Mouse (Mus musculus): ENCODE data around the gene Gins2. TPM values are rescaled to one million over a fixed set of nuclear protein-coding genes. Genes with fewer than 3 reads are reported as not detected.
A peak's percentile ranks its signal among the peaks of the same experiment; 100 is the strongest.

The Gins2 gene
- polyA plus RNA-seq, 1 experiment from 2014 or later = 111 TPM

DNA sequence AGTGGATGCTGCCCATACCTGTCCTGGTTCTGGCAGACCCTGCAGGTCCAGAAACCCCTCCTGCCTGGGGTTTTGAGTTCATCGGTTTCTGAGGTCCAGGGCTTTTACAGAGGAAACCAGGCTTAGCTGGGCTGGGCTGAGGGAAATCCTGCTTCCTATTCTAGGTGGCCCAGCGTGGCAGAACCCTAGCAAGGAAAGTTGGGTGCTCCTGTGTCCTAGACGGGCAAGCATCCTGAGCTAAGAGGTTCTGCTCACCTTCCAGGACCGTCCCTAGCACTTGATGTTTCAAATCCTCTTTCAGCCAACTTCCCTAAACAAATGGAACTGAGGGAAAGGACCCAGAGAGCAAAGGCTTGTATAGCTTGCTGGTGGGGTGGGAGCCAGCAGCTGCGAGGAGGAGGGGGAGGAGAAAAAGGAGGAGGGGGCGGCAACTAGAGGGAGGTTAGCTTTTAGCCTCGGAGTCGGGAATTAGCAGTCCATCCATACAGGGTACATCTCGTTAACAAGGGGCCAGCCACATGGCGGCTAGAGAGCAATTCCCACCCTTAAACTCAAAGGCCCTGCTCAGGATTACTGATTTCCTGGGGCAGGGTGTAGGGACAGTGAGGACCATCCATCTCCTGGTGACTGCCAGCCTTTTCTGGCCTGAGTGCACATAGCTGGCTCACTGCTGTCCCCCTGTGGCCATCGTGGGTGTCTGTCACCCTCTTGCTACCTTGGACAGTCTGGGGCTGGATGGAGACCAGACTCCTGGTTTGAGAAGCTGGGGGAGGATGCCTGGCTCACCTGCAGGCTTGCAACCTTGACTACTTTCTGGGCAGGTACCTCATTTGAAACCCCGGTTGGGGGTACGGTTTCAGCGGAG is 54.4 kb downstream of the Gins2 start:
- Histone ChIP-seq H3K9ac (replicated peaks) (0 out of 2 replicates have a peak overlapping the region, but pooled peaks have one; percentile 23), H3K27ac (peak overlapping the region; percentile 51), H3K27me3 (peaks cover 21% of the 10 kb centered on the region), H3K36me3 (no peaks in the 10 kb centered on the region), H3K4me2 (peak overlapping the region; percentile 8), H3K9me3 (no peaks in the 10 kb centered on the region), H3K4me3 (replicated peaks) (no peak overlapping the region), H3K4me1 (replicated peaks) (peaks cover 88% of the 10 kb centered on the region)
- peak; percentile 34; the same call in 1 of the 2 replicates for ATAC-seq (ENCODE audit: insufficient number of reproducible peaks, insufficient read depth, low FRiP score, low TSS enrichment, low read depth)
- WGBS = 5% methylated on average over 14 of the region's 14 CpGs

GRCm38 (mm10) chr8:120534080-120534479 is 55.0 kb downstream of the Gins2 start:
- Histone ChIP-seq H3K4me3 (replicated peaks) (no peak overlapping the region), H3K27me3 (peaks cover 21% of the 10 kb centered on the region), H3K9ac (replicated peaks) (0 out of 2 replicates have a peak overlapping the region, but pooled peaks have one; percentile 23), H3K27ac (no peak overlapping the region), H3K36me3 (no peaks in the 10 kb centered on the region), H3K9me3 (no peaks in the 10 kb centered on the region), H3K4me1 (replicated peaks) (peaks cover 86% of the 10 kb centered on the region), H3K4me2 (peak overlapping the region; percentile 8; the same call in 1 of the 2 replicates)
- WGBS = 33% methylated on average over 8 of the region's 8 CpGs
- no peak for ATAC-seq (ENCODE audit: insufficient number of reproducible peaks, insufficient read depth, low FRiP score, low TSS enrichment, low read depth)

- H3K27ac ChIP-seq = peak overlapping the region; percentile 79
- no peak for ATAC-seq (ENCODE audit: insufficient number of reproducible peaks, insufficient read depth, low FRiP score, low TSS enrichment, low read depth)
- peaks cover 86% of the 10 kb centered on the region for H3K4me1 ChIP-seq (replicated peaks)
- H3K36me3 ChIP-seq = no peaks in the 10 kb centered on the region
- H3K9me3 ChIP-seq = no peaks in the 10 kb centered on the region
- peak overlapping the region; percentile 55 for H3K4me2 ChIP-seq
- H3K27me3 ChIP-seq = peaks cover 22% of the 10 kb centered on the region
- no peak overlapping the region for H3K4me3 ChIP-seq (replicated peaks)
- WGBS = 23% methylated on average over 3 of the region's 3 CpGs
- H3K9ac ChIP-seq (replicated peaks) = no peak overlapping the region
Observed at GRCm38 (mm10) chr8:120533380-120533779, 55.7 kb downstream of the Gins2 start.

- Histone ChIP-seq H3K4me2 (peak overlapping the region; percentile 55), H3K9me3 (no peaks in the 10 kb centered on the region), H3K27me3 (peaks cover 28% of the 10 kb centered on the region), H3K27ac (peak overlapping the region; percentile 79), H3K9ac (replicated peaks) (no peak overlapping the region; the same call in 1 of the 2 replicates), H3K4me3 (replicated peaks) (peak overlapping the region; percentile 19; the same call in 1 of the 2 replicates), H3K36me3 (no peaks in the 10 kb centered on the region), H3K4me1 (replicated peaks) (peaks cover 86% of the 10 kb centered on the region)
- 0 out of 2 replicates have a peak, but pooled peaks have one; percentile 16 for ATAC-seq (ENCODE audit: insufficient number of reproducible peaks, insufficient read depth, low FRiP score, low TSS enrichment, low read depth)
- WGBS = under 1% methylated on average over 28 of the region's 29 CpGs
Observed at GRCm38 (mm10) chr8:120532517-120533215, 56.4 kb downstream of the Gins2 start.

DNA sequence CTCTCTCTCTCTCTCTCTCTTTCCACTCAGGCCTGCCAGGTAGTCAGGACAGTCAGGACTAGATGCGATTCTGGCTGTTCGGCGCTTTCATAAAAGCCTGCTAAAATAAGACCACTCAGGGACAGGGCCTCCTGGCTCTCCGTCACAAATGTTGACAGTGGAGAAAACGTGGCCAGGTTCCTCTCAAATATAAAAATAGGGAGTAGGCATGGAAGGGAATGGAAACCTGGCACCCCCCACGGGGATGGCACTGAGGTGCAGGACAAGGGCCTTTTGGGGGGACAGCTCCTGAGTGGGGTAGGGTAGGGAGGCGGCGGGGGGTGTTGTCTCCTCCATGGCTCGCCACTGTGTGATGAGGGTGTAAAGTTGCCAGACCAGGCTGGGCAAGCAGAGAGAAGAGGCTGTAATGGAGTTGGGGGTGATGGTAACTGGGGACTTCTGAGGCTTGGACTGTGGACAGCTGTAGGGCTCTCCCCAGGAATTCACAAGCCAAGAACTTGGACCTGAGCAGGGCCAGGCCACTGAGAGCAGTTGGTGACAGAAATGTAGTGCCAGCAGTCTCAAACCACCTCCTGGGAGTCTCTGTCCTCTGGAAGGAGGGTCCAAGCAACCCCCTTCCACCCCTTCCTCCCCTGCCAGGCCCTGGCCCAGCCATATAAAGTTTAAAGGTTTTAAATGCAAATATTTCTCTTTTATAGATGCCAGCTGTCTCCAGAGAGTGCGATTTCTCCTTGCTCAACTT is 57.2 kb downstream of the Gins2 start:
- Histone ChIP-seq H3K9me3 (no peaks in the 10 kb centered on the region), H3K4me1 (replicated peaks) (peaks cover 86% of the 10 kb centered on the region), H3K9ac (replicated peaks) (no peak overlapping the region), H3K27me3 (peaks cover 28% of the 10 kb centered on the region), H3K4me2 (peak overlapping the region; percentile 55), H3K36me3 (no peaks in the 10 kb centered on the region), H3K4me3 (replicated peaks) (no peak overlapping the region), H3K27ac (peak overlapping the region; percentile 79)
- WGBS = 28% methylated on average over 10 of the region's 10 CpGs
- ATAC-seq (ENCODE audit: insufficient number of reproducible peaks, insufficient read depth, low FRiP score, low TSS enrichment, low read depth) = 0 out of 2 replicates have a peak, but pooled peaks have one; percentile 7

DNA sequence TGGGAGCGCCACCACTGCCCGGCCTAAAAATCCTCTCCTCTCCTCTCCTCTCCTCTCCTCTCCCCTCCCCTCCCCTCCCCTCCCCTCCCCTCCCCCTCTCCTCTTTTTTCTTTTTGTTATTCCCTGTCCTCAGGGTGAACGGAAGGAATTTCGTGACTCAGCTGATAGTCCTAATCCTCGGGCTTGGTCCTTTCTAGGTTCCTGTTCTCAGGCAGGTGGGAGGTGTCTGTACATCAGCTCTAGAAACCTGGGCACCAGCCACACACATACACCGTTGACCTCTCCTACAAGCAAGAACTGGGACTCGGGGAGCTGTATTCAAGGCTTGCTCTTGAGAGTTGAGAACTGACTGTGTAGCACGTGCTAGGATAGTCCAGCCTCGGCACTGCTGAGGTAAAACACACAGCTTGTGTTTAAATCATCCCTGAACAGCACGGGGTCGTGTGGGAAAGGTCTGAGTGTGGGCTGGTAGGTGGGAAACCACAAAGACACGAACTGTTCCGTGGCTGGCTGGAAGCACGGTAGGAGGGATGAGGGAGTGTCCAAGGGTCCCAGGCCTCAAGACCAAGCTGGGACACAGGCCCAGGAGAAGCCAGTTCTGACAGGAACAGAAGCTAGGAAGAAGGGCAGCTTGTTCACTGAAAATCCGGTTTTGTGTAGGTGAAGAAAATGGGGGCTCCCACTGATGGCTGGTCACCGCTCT is 58.0 kb downstream of the Gins2 start:
- H3K9ac ChIP-seq (replicated peaks) = no peak overlapping the region
- ATAC-seq (ENCODE audit: insufficient number of reproducible peaks, insufficient read depth, low FRiP score, low TSS enrichment, low read depth) = no peak
- no peaks in the 10 kb centered on the region for H3K9me3 ChIP-seq
- H3K4me2 ChIP-seq = peak overlapping the region; percentile 55; the same call in 1 of the 2 replicates
- H3K27me3 ChIP-seq = peaks cover 32% of the 10 kb centered on the region
- 47% methylated on average over 16 of the region's 16 CpGs for WGBS
- no peaks in the 10 kb centered on the region for H3K36me3 ChIP-seq
- H3K4me3 ChIP-seq (replicated peaks) = no peak overlapping the region
- peaks cover 86% of the 10 kb centered on the region for H3K4me1 ChIP-seq (replicated peaks)
- H3K27ac ChIP-seq = peak overlapping the region; percentile 79; the same call in 1 of the 2 replicates

- Histone ChIP-seq H3K9me3 (no peaks in the 10 kb centered on the region), H3K4me1 (replicated peaks) (peaks cover 82% of the 10 kb centered on the region), H3K4me3 (replicated peaks) (no peak overlapping the region), H3K27me3 (peaks cover 37% of the 10 kb centered on the region), H3K27ac (no peak overlapping the region), H3K36me3 (no peaks in the 10 kb centered on the region), H3K9ac (replicated peaks) (no peak overlapping the region), H3K4me2 (no peak overlapping the region)
- no peak for ATAC-seq (ENCODE audit: insufficient number of reproducible peaks, insufficient read depth, low FRiP score, low TSS enrichment, low read depth)
- 69% methylated on average over 7 of the region's 7 CpGs for WGBS
Observed at GRCm38 (mm10) chr8:120529226-120529625, 59.9 kb downstream of the Gins2 start.

Small RNAs within 50 kb of the gene (microRNA-seq; reads per million reads assigned to microRNA genes)
- 0.70 reads per million for gene Mir7687

Other genes starting within 250 kb of the Gins2 start
- gene 1190005I06Rik, start 58.3 kb upstream of the Gins2 start, polyA plus RNA-seq (2016; fragmentation: Nextera tagmentation; extraction: Ambion mirVana) = 5.8 and 6.0 TPM in 2 replicates
- gene Gm27021, start 78.8 kb upstream of the Gins2 start, polyA plus RNA-seq (2016; fragmentation: Nextera tagmentation; extraction: Ambion mirVana) = 2.7 and 3.7 TPM in 2 replicates
- gene Cox4i1, start 78.9 kb upstream of the Gins2 start, polyA plus RNA-seq (2016; fragmentation: Nextera tagmentation; extraction: Ambion mirVana) = 886 and 916 TPM in 2 replicates
- gene Emc8, start 79.3 kb upstream of the Gins2 start, polyA plus RNA-seq (2016; fragmentation: Nextera tagmentation; extraction: Ambion mirVana) = 285 and 294 TPM in 2 replicates
- 3.5 and 4.1 TPM in 2 replicates for gene Irf8, start 147.1 kb upstream of the Gins2 start, polyA plus RNA-seq (2016; fragmentation: Nextera tagmentation; extraction: Ambion mirVana)

All from limb, embryonic 12.5 days (tissue).